Mouse (Mus musculus) ovary, adult 10 weeks (tissue): ENCODE data around the gene Actc1. TPM values are rescaled to one million over a fixed set of nuclear protein-coding genes. Genes with fewer than 3 reads are reported as not detected.

ENCODE experiments used
- polyA plus RNA-seq: library from polyadenylated mRNA; stranded (reverse); fragments of 350-450 nt; fragmentation: Illumina TruSeq; extraction: RNeasy Lipid Tissue Mini Kit (QIAGEN cat#74804); gene quantifications from one replicate; pipeline ENCODE4 v1.2.3, GENCODE M21; 2014

Gene Actc1
- polyA plus RNA-seq, result 0.31 TPM

DNA sequence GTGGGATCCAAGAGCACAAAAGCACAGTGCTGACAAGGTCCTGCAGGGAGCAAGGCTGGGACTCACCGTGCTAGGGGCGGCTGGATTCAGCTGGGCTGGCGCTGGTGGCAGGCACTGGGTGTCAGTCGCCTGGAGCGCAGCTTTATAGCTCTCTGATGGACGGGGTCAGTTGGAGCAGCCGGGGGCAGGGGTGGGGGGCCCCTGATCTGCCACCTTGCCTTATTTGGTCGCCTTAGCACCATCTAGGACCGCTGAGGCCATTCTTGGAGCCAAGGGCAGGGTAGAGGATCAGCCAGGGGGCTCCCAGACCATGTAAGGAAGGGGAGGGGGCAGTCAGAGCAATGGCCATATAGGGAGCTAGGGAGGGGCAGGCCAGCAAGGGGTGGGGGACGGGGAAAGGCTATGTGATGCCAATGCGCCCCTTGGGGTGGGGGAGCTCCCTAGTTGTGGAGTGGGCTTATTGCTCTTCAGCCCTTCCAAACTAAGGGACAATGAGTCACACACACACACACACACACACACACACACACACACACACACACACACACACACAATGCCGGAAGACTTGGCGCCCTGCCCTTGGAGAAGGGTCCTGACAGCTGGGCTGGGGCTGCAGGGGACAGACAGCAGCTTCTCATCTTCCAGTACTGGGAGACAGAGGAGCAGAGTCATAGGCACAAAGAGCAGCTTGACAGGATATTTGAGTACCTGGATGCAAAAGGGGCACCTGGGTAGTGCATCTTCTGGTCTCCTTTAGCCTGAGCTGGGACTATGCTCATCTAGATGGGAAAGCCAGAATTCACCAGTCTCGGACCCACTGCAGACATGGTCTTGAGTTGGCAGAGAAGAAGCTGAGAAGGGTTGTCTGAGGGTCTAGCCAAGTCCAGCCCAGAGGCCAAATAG is at the start of gene Actc1:
Gene Actc1, minus strand, starts transcription at position 853 of the 903 bp plus-strand sequence.

DNA sequence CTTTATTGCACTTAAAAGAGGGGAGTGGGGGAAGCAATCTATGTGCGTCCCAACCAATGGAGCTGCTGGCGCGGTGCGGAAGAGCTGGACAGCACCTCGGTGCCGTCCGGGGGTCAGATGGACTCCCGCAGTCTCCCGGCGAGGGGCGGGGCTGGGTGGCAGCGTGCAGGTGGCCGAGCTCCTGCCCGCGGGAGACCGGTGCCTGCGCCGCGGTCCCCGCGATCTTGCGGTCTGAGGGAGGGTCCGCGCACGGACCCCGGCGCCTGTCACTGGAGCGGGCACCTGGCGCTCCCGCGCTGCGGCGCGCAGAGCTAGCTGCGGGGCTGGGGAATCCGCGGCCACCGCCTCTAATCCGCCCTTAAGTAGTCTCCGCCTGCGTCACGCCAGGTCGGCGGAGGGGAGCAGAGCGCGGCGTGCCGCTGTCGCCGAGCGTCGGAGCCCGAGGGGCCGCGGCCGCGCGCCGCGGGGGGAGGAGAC is 40.0 kb downstream of the Actc1 start, which contains the start of gene Gjd2:
Gene Gjd2, minus strand, starts transcription at position 325 of the 477 bp plus-strand sequence.

Other genes starting within 250 kb of the Actc1 start
- gene Scg5, start 224.4 kb downstream of the Actc1 start, polyA plus RNA-seq, result 16.4 TPM
- 41.2 TPM for gene Arhgap11a, start 204.9 kb downstream of the Actc1 start, polyA plus RNA-seq
- not detected for gene Gjd2, start 39.9 kb downstream of the Actc1 start, polyA plus RNA-seq
- 67.4 TPM for gene Aqr, start 133.5 kb upstream of the Actc1 start, polyA plus RNA-seq
- 48.7 TPM for gene Zfp770, start 147.9 kb upstream of the Actc1 start, polyA plus RNA-seq